Mouse (Mus musculus): ENCODE measurements at regions not wholly inside any gene's neighbourhood (a gene's known extent, or its start where the extent isn't known, plus 50 kb on each side); places are given as distances from the start of the nearest gene placed in this dataset.

GRCm38 (mm10) chr6:59556668-59557310 lies 130.7 kb upstream of the Gprin3 start:
- H3K4me1 ChIP-seq (replicated peaks), result no peaks in the 10 kb centered on the region
- no peak overlapping the region for H3K27ac ChIP-seq
- no peak overlapping the region for H3K4me2 ChIP-seq (replicated peaks)
- H3K4me3 ChIP-seq (replicated peaks), result no peak overlapping the region
- H3K27me3 ChIP-seq, result no peaks in the 10 kb centered on the region
- ATAC-seq, result no peak
- no peak overlapping the region for H3K9ac ChIP-seq (replicated peaks)
- 93% methylated on average over 1 of the region's 1 CpGs for WGBS
- H3K36me3 ChIP-seq, result no peaks in the 10 kb centered on the region
- peaks cover 5% of the 10 kb centered on the region; the same call in 1 of the 2 replicates for H3K9me3 ChIP-seq

- Histone ChIP-seq H3K9me3 (no peaks in the 10 kb centered on the region), H3K4me2 (replicated peaks) (no peak overlapping the region), H3K36me3 (no peaks in the 10 kb centered on the region), H3K4me1 (replicated peaks) (no peaks in the 10 kb centered on the region), H3K27me3 (no peaks in the 10 kb centered on the region), H3K27ac (no peak overlapping the region), H3K4me3 (replicated peaks) (no peak overlapping the region), H3K9ac (replicated peaks) (no peak overlapping the region)
- ATAC-seq, result no peak
- WGBS, result 66% methylated on average over 2 of the region's 2 CpGs
Observed at GRCm38 (mm10) chr6:59537025-59537424, 110.9 kb upstream of the Gprin3 start.

- ATAC-seq, result no peak
- Histone ChIP-seq H3K4me3 (replicated peaks) (no peak overlapping the region), H3K9ac (replicated peaks) (no peak overlapping the region), H3K36me3 (no peaks in the 10 kb centered on the region), H3K27ac (no peak overlapping the region), H3K9me3 (no peaks in the 10 kb centered on the region), H3K27me3 (no peaks in the 10 kb centered on the region), H3K4me2 (replicated peaks) (no peak overlapping the region), H3K4me1 (replicated peaks) (no peaks in the 10 kb centered on the region)
- 77% methylated on average over 1 of the region's 1 CpGs for WGBS
Observed at GRCm38 (mm10) chr6:59524940-59525265, 98.8 kb upstream of the Gprin3 start.

GRCm38 (mm10) chr6:59524095-59524939 lies 98.2 kb upstream of the Gprin3 start:
- Histone ChIP-seq H3K4me3 (replicated peaks) (no peak overlapping the region), H3K4me1 (replicated peaks) (no peaks in the 10 kb centered on the region), H3K4me2 (replicated peaks) (no peak overlapping the region), H3K27ac (no peak overlapping the region), H3K9ac (replicated peaks) (no peak overlapping the region), H3K9me3 (no peaks in the 10 kb centered on the region), H3K36me3 (no peaks in the 10 kb centered on the region), H3K27me3 (no peaks in the 10 kb centered on the region)
- no peak for ATAC-seq
- WGBS, result 98% methylated on average over 1 of the region's 1 CpGs

GRCm38 (mm10) chr6:59522960-59523359 lies 96.9 kb upstream of the Gprin3 start:
- no peak overlapping the region for H3K27ac ChIP-seq
- ATAC-seq, result no peak
- no peaks in the 10 kb centered on the region for H3K36me3 ChIP-seq
- H3K9ac ChIP-seq (replicated peaks), result no peak overlapping the region
- H3K4me2 ChIP-seq (replicated peaks), result no peak overlapping the region
- H3K4me1 ChIP-seq (replicated peaks), result no peaks in the 10 kb centered on the region
- H3K4me3 ChIP-seq (replicated peaks), result no peak overlapping the region
- no peaks in the 10 kb centered on the region for H3K9me3 ChIP-seq
- H3K27me3 ChIP-seq, result no peaks in the 10 kb centered on the region

- H3K36me3 ChIP-seq, result no peaks in the 10 kb centered on the region
- no peaks in the 10 kb centered on the region for H3K9me3 ChIP-seq
- no peak overlapping the region for H3K27ac ChIP-seq
- no peak overlapping the region for H3K4me2 ChIP-seq (replicated peaks)
- no peak overlapping the region for H3K4me3 ChIP-seq (replicated peaks)
- no peaks in the 10 kb centered on the region for H3K4me1 ChIP-seq (replicated peaks)
- H3K27me3 ChIP-seq, result no peaks in the 10 kb centered on the region
- H3K9ac ChIP-seq (replicated peaks), result no peak overlapping the region
- ATAC-seq, result no peak
- WGBS, result 56% methylated on average over 1 of the region's 1 CpGs
Observed at GRCm38 (mm10) chr6:59500818-59501217, 74.7 kb upstream of the Gprin3 start.

- Histone ChIP-seq H3K27me3 (no peaks in the 10 kb centered on the region), H3K9ac (replicated peaks) (no peak overlapping the region), H3K9me3 (no peaks in the 10 kb centered on the region), H3K36me3 (no peaks in the 10 kb centered on the region), H3K4me1 (replicated peaks) (no peaks in the 10 kb centered on the region), H3K27ac (no peak overlapping the region), H3K4me2 (replicated peaks) (no peak overlapping the region), H3K4me3 (replicated peaks) (no peak overlapping the region)
- ATAC-seq, result no peak
- 58% methylated on average over 1 of the region's 1 CpGs for WGBS
Observed at GRCm38 (mm10) chr6:59498800-59499199, 72.7 kb upstream of the Gprin3 start.

- no peaks in the 10 kb centered on the region for H3K36me3 ChIP-seq
- H3K4me2 ChIP-seq (replicated peaks), result no peak overlapping the region
- H3K4me1 ChIP-seq (replicated peaks), result no peaks in the 10 kb centered on the region
- H3K4me3 ChIP-seq (replicated peaks), result no peak overlapping the region
- H3K9me3 ChIP-seq, result no peaks in the 10 kb centered on the region
- 38% methylated on average over 7 of the region's 7 CpGs for WGBS
- no peak for ATAC-seq
- H3K27ac ChIP-seq, result no peak overlapping the region
- H3K9ac ChIP-seq (replicated peaks), result no peak overlapping the region
- no peaks in the 10 kb centered on the region for H3K27me3 ChIP-seq
Observed at GRCm38 (mm10) chr6:59498079-59498478, 72.0 kb upstream of the Gprin3 start.

- no peak overlapping the region for H3K27ac ChIP-seq
- no peak for ATAC-seq
- no peaks in the 10 kb centered on the region for H3K9me3 ChIP-seq
- no peak overlapping the region for H3K4me3 ChIP-seq (replicated peaks)
- no peak overlapping the region for H3K4me2 ChIP-seq (replicated peaks)
- H3K4me1 ChIP-seq (replicated peaks), result 0 out of 2 replicates have a peak, but pooled peaks cover 2% of the 10 kb centered on the region
- H3K27me3 ChIP-seq, result no peaks in the 10 kb centered on the region
- no peaks in the 10 kb centered on the region for H3K36me3 ChIP-seq
- H3K9ac ChIP-seq (replicated peaks), result no peak overlapping the region
- WGBS, result 84% methylated on average over 3 of the region's 3 CpGs
Observed at GRCm38 (mm10) chr6:59489001-59489575, 63.0 kb upstream of the Gprin3 start.

- H3K27ac ChIP-seq, result no peak overlapping the region
- no peak for ATAC-seq
- H3K4me1 ChIP-seq (replicated peaks), result 0 out of 2 replicates have a peak, but pooled peaks cover 2% of the 10 kb centered on the region
- no peak overlapping the region for H3K9ac ChIP-seq (replicated peaks)
- 78% methylated on average over 1 of the region's 1 CpGs for WGBS
- H3K9me3 ChIP-seq, result no peaks in the 10 kb centered on the region
- no peaks in the 10 kb centered on the region for H3K36me3 ChIP-seq
- H3K4me2 ChIP-seq (replicated peaks), result no peak overlapping the region
- no peak overlapping the region for H3K4me3 ChIP-seq (replicated peaks)
- H3K27me3 ChIP-seq, result no peaks in the 10 kb centered on the region
Observed at GRCm38 (mm10) chr6:59488386-59488785, 62.3 kb upstream of the Gprin3 start.

- Histone ChIP-seq H3K4me3 (replicated peaks) (no peak overlapping the region), H3K36me3 (no peaks in the 10 kb centered on the region), H3K4me2 (replicated peaks) (no peak overlapping the region), H3K4me1 (replicated peaks) (0 out of 2 replicates have a peak, but pooled peaks cover 2% of the 10 kb centered on the region), H3K9me3 (no peaks in the 10 kb centered on the region), H3K9ac (replicated peaks) (no peak overlapping the region), H3K27ac (no peak overlapping the region), H3K27me3 (no peaks in the 10 kb centered on the region)
- WGBS, result 91% methylated on average over 3 of the region's 3 CpGs
- no peak for ATAC-seq
Observed at GRCm38 (mm10) chr6:59484004-59484403, 57.9 kb upstream of the Gprin3 start.

- Histone ChIP-seq H3K4me1 (replicated peaks) (0 out of 2 replicates have a peak, but pooled peaks cover 2% of the 10 kb centered on the region), H3K36me3 (no peaks in the 10 kb centered on the region), H3K4me3 (replicated peaks) (no peak overlapping the region), H3K9ac (replicated peaks) (no peak overlapping the region), H3K27me3 (no peaks in the 10 kb centered on the region), H3K27ac (no peak overlapping the region), H3K9me3 (no peaks in the 10 kb centered on the region), H3K4me2 (replicated peaks) (no peak overlapping the region)
- peak; percentile 79 for ATAC-seq
- 14% methylated on average over 3 of the region's 3 CpGs for WGBS
Observed at GRCm38 (mm10) chr6:59483587-59483986, 57.5 kb upstream of the Gprin3 start.

Measured in midbrain, embryonic 13.5 days (tissue).